Mouse (Mus musculus) midbrain, postnatal 0 days (tissue): ENCODE data around the gene Ykt6. TPM values are rescaled to one million over a fixed set of nuclear protein-coding genes. Genes with fewer than 3 reads are reported as not detected.

ENCODE experiments used
- ATAC-seq: fragments of 200-750 bp; cut with Nextera tagmentation; 2 replicates; pipeline ENCODE4 v1.8.0; 2017; ENCODE audit warnings: moderate number of reproducible peaks, mild to moderate bottlenecking, moderate TSS enrichment, moderate library complexity; ENCODE audit not compliant: low FRiP score
- DNase-seq: peaks from one replicate; pipeline ENCODE4 v3.0.0-alpha.2; 2015; ENCODE audit warnings: low spot score
- H3K27ac ChIP-seq: fragments of 300-500 bp; sonication (generic); 2 replicates; pipeline ENCODE4 v1.5.1; 2014; ENCODE audit warnings: low read depth, mild to moderate bottlenecking, low read length, mixed read lengths
- H3K27me3 ChIP-seq: fragments of 300-500 bp; sonication (generic); 2 replicates; pipeline ENCODE4 v1.6.1; 2014; ENCODE audit warnings: low read length, control low read depth, mixed read lengths; ENCODE audit not compliant: insufficient read depth
- H3K36me3 ChIP-seq: fragments of 300-500 bp; sonication (generic); 2 replicates; pipeline ENCODE4 v1.6.1; 2014; ENCODE audit warnings: low read length, control low read depth, mixed read lengths; ENCODE audit not compliant: insufficient read depth
- H3K4me1 ChIP-seq: fragments of 300-500 bp; sonication (generic); 2 replicates; pipeline ENCODE4 v1.6.1; 2014; ENCODE audit warnings: mild to moderate bottlenecking, control low read depth, antibody characterized with exemption, low read length, mixed read lengths; ENCODE audit not compliant: insufficient read depth
- H3K4me2 ChIP-seq: fragments of 300-500 bp; sonication (generic); 2 replicates; pipeline ENCODE4 v1.6.1; 2014; ENCODE audit warnings: low read depth, mild to moderate bottlenecking, low read length, mixed read lengths; ENCODE audit not compliant: poor library complexity, severe bottlenecking
- H3K4me3 ChIP-seq: fragments of 300-500 bp; sonication (generic); 2 replicates; pipeline ENCODE4 v1.5.1; 2014; ENCODE audit warnings: low read depth, mild to moderate bottlenecking, low read length, moderate library complexity
- H3K9ac ChIP-seq: fragments of 300-500 bp; sonication (generic); replicated peaks from 2 replicates; pipeline ENCODE4 v1.6.1; 2014; ENCODE audit warnings: mild to moderate bottlenecking, low read length, moderate library complexity, mixed read lengths; ENCODE audit not compliant: poor library complexity, severe bottlenecking
- H3K9me3 ChIP-seq: fragments of 300-500 bp; sonication (generic); 2 replicates; pipeline ENCODE4 v1.6.1; 2016; ENCODE audit warnings: low read length, control low read depth
- CTCF ChIP-seq: IDR thresholded peaks from 2 replicates; pipeline ENCODE4 v1.5.1; 2016; ENCODE audit warnings: antibody characterized with exemption, mild to moderate bottlenecking
- WGBS: fragments of 180-500 bp; shearing (Covaris S2); extraction: QIAGEN DNeasy Blood & Tissue Kit; methylation state at CpG from one replicate; pipeline ENCODE4 v1.1.7; 2014; 5-methylcytosine and 5-hydroxymethylcytosine counted together
- polyA plus RNA-seq: library from polyadenylated mRNA; unstranded; fragments of >200 nt; fragmentation: Nextera tagmentation; extraction: Ambion mirVana; gene quantifications from 2 replicates; pipeline ENCODE4 v1.2.1, GENCODE M21; 2015
- total RNA-seq: library from RNA; depleted of rRNA; stranded (reverse); fragments of >200 nt; gene quantifications from 2 replicates; pipeline ENCODE4 v1.2.3, GENCODE M21; 2014

Gene Ykt6
- total and polyA plus RNA-seq, 2 experiments from 2014 or later = 87.0 to 151 TPM

GRCm38 (mm10) chr11:5989954-5990593 is 34.6 kb downstream of the Ykt6 start:
- TF ChIP-seq CTCF = no peak
- ATAC-seq (no peak), DNase-seq (no peak)
- WGBS = 87% methylated on average over 16 of the region's 16 CpGs
- Histone ChIP-seq H3K9me3 (no peaks in the 10 kb centered on the region), H3K36me3 (peaks cover 56% of the 10 kb centered on the region), H3K27me3 (no peaks in the 10 kb centered on the region), H3K4me2 (no peak overlapping the region), H3K9ac (no peak overlapping the region), H3K27ac (no peak overlapping the region), H3K4me1 (no peaks in the 10 kb centered on the region), H3K4me3 (no peak overlapping the region)

GRCm38 (mm10) chr11:5990910-5991309 is 35.4 kb downstream of the Ykt6 start:
- peak; percentile 80 for TF ChIP-seq CTCF
- WGBS = 38% methylated on average over 4 of the region's 4 CpGs
- Histone ChIP-seq H3K4me3 (no peak overlapping the region), H3K9me3 (no peaks in the 10 kb centered on the region), H3K9ac (no peak overlapping the region), H3K4me1 (no peaks in the 10 kb centered on the region), H3K36me3 (peaks cover 52% of the 10 kb centered on the region), H3K4me2 (no peak overlapping the region), H3K27ac (no peak overlapping the region), H3K27me3 (no peaks in the 10 kb centered on the region)
- no peak for ATAC-seq
- DNase-seq = peak; percentile 79

GRCm38 (mm10) chr11:5994212-5994611 is 38.7 kb downstream of the Ykt6 start:
- WGBS = 80% methylated on average over 5 of the region's 5 CpGs
- ATAC-seq (no peak), DNase-seq (peak; percentile 50)
- H3K4me3 ChIP-seq = no peak overlapping the region
- H3K4me2 ChIP-seq = no peak overlapping the region
- no peak overlapping the region for H3K9ac ChIP-seq
- no peaks in the 10 kb centered on the region for H3K4me1 ChIP-seq
- no peaks in the 10 kb centered on the region for H3K27me3 ChIP-seq
- H3K36me3 ChIP-seq = peaks cover 27% of the 10 kb centered on the region
- no peaks in the 10 kb centered on the region for H3K9me3 ChIP-seq
- no peak overlapping the region for H3K27ac ChIP-seq
- TF ChIP-seq CTCF = no peak

- Histone ChIP-seq H3K9me3 (no peaks in the 10 kb centered on the region), H3K4me1 (peaks cover under 1% of the 10 kb centered on the region; the same call in 1 of the 2 replicates), H3K36me3 (peaks cover 23% of the 10 kb centered on the region), H3K4me3 (no peak overlapping the region), H3K9ac (no peak overlapping the region), H3K4me2 (no peak overlapping the region), H3K27ac (no peak overlapping the region), H3K27me3 (no peaks in the 10 kb centered on the region)
- 83% methylated on average over 3 of the region's 3 CpGs for WGBS
- ATAC-seq (no peak), DNase-seq (no peak)
- TF ChIP-seq CTCF = no peak
These were observed 39.4 kb downstream of the Ykt6 start for GRCm38 (mm10) chr11:5994880-5995279.

- 16% methylated on average over 8 of the region's 8 CpGs for WGBS
- peak; percentile 35; the same call in 1 of the 2 replicates for ATAC-seq
- peaks cover 9% of the 10 kb centered on the region; the same call in 1 of the 2 replicates for H3K4me1 ChIP-seq
- H3K27me3 ChIP-seq = no peaks in the 10 kb centered on the region
- TF ChIP-seq CTCF = peak; percentile 94
- no peaks in the 10 kb centered on the region for H3K9me3 ChIP-seq
- no peak overlapping the region for H3K27ac ChIP-seq
- H3K36me3 ChIP-seq = peaks cover 20% of the 10 kb centered on the region
- peak; percentile 90 for DNase-seq
- no peak overlapping the region for H3K4me3 ChIP-seq
- H3K4me2 ChIP-seq = no peak overlapping the region
- H3K9ac ChIP-seq = no peak overlapping the region
These were observed 40.5 kb downstream of the Ykt6 start for GRCm38 (mm10) chr11:5995989-5996388.

- no peaks in the 10 kb centered on the region for H3K9me3 ChIP-seq
- H3K27ac ChIP-seq = no peak overlapping the region
- H3K27me3 ChIP-seq = no peaks in the 10 kb centered on the region
- peaks cover 8% of the 10 kb centered on the region; the same call in 1 of the 2 replicates for H3K36me3 ChIP-seq
- DNase-seq = no peak
- no peak overlapping the region for H3K9ac ChIP-seq
- no peak overlapping the region for H3K4me2 ChIP-seq
- no peak overlapping the region for H3K4me3 ChIP-seq
- 98% methylated on average over 2 of the region's 2 CpGs for WGBS
- TF ChIP-seq CTCF = no peak
- ATAC-seq = no peak
- peaks cover 10% of the 10 kb centered on the region; the same call in 1 of the 2 replicates for H3K4me1 ChIP-seq
These were observed 43.0 kb downstream of the Ykt6 start for GRCm38 (mm10) chr11:5998472-5998871.
